ENCODE assay signal across 9 mouse cellular contexts in the genomic region with DNA sequence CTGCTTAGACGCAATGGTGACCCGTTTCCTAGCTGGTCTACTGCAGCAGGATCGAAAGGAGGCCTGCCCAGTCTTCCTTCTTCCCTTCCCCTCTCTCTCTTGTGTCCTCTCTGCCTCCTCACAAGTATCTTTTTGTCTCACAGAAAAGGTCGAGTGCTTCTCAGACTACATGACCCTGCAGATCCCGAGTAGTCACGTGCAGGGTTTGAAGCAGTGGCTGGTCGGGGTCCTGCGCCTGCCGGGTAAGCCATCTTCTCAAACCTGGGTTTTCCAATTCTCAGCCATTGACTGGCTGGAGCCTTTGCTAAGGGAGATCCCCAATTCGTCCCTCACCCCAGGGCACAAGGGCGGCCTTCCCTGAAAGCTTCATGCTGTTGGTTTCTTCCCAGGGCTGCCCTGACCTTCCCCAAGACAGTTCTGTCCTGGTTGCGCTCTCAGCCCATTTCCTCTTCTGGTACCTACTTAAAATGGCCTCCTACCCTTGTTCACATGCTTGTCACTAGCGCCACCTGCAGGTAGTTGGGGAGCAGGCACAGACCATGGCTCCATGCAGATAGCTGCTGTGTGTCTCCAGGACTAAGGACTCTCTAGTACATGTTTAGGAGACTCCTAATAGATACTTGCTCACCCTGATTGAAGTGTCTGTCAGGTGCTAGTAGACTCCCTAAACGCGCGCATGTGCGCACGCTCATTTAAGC. TPM values are rescaled to one million over a fixed set of nuclear protein-coding genes. Genes with fewer than 3 reads are reported as not detected.
DNase-seq lines count a peak whose midpoint lies in the region; ATAC-seq and TF ChIP-seq lines count a peak whose summit lies in the region.
"Had no signal": no experiment of that assay in that cellular context is flagged by ENCODE, and none has a peak within 500 bp of the region (broad histone marks: within the 10 kb centered on the region; RNA-seq: fewer than 3 reads in every experiment).

No protein-coding gene starts in this region.

- no peak overlapping the region for H3K9ac ChIP-seq in heart, embryonic 16.5 days (ENCODE audit: low read length)
- no peak overlapping the region for H3K9ac ChIP-seq in embryonic facial prominence, embryonic 11.5 days (replicated peaks; ENCODE audit: low read length)
- H3K9ac ChIP-seq: embryonic facial prominence, embryonic 13.5 days had no signal

- H3K36me3 ChIP-seq in heart, embryonic 16.5 days (ENCODE audit: control insufficient read depth, insufficient read depth) = no peaks in the 10 kb centered on the region
- no peaks in the 10 kb centered on the region for H3K36me3 ChIP-seq in embryonic facial prominence, embryonic 11.5 days (replicated peaks; ENCODE audit: control insufficient read depth, insufficient read depth, low read depth, low read length)
- H3K36me3 ChIP-seq: embryonic facial prominence, embryonic 13.5 days had no signal

- H3K9me3 ChIP-seq in heart, embryonic 16.5 days (replicated peaks; ENCODE audit: control insufficient read depth, low read length) = no peaks in the 10 kb centered on the region
- H3K9me3 ChIP-seq in embryonic facial prominence, embryonic 11.5 days (replicated peaks; ENCODE audit: control insufficient read depth, low read length) = no peaks in the 10 kb centered on the region
- H3K9me3 ChIP-seq: embryonic facial prominence, embryonic 13.5 days had no signal

- TF ChIP-seq POLR2A in lung, adult 2 months (IDR thresholded peaks at IDR 0.05; ENCODE audit: borderline replicate concordance, extremely low read depth, low read depth, low read length) = no peak

- WGBS in heart, embryonic 16.5 days = 83% methylated on average over 18 of the region's 18 CpGs
- WGBS in embryonic facial prominence, embryonic 11.5 days = 86% methylated on average over 18 of the region's 18 CpGs
- 84% methylated on average over 18 of the region's 18 CpGs for WGBS in lung, adult 2 months

- no peak overlapping the region for H3K4me3 ChIP-seq in heart, embryonic 16.5 days (ENCODE audit: low read length)
- H3K4me3 ChIP-seq in embryonic facial prominence, embryonic 11.5 days (ENCODE audit: low read depth, low read length) = no peak overlapping the region
- H3K4me3 ChIP-seq in lung, adult 2 months (replicated peaks; ENCODE audit: extremely low read depth, low read depth, low read length) = no peak overlapping the region
- H3K4me3 ChIP-seq: embryonic facial prominence, embryonic 13.5 days had no signal

- no peaks in the 10 kb centered on the region for H3K27me3 ChIP-seq in heart, embryonic 16.5 days (ENCODE audit: control insufficient read depth, insufficient read depth, low read length)
- no peaks in the 10 kb centered on the region for H3K27me3 ChIP-seq in embryonic facial prominence, embryonic 11.5 days (ENCODE audit: control insufficient read depth, insufficient read depth, low read length)
- H3K27me3 ChIP-seq: embryonic facial prominence, embryonic 13.5 days had no signal

- no peak for DNase-seq in heart, adult 8-10 months (ENCODE audit: low spot score)
- DNase-seq in 416B (ENCODE audit: low read depth) = peak; percentile 65
- peak; percentile 53 for DNase-seq in T-cell, adult 2 months (ENCODE audit: low spot score)
- peak; percentile 27 for DNase-seq in embryonic facial prominence, embryonic 11.5 days (ENCODE audit: low spot score)
- no peak for DNase-seq in lung, adult 2 months
- peak; percentile 69 for DNase-seq in thymus, postnatal 25 days
- no peak for DNase-seq in frontal cortex, postnatal 14 days (ENCODE audit: low spot score in 2 of 2)

- no peak overlapping the region for H3K27ac ChIP-seq in heart, embryonic 16.5 days (ENCODE audit: low read length)
- H3K27ac ChIP-seq in embryonic facial prominence, embryonic 11.5 days (replicated peaks; ENCODE audit: low read depth, low read length) = no peak overlapping the region
- H3K27ac ChIP-seq: embryonic facial prominence, embryonic 13.5 days had no signal

- peak; percentile 61 for TF ChIP-seq CTCF in lung, adult 2 months (IDR thresholded peaks at IDR 0.05; ENCODE audit: insufficient read depth, low read length)

- H3K4me1 ChIP-seq in heart, embryonic 16.5 days (ENCODE audit: control insufficient read depth, insufficient read depth, low read length) = peaks cover 4% of the 10 kb centered on the region
- no peaks in the 10 kb centered on the region for H3K4me1 ChIP-seq in embryonic facial prominence, embryonic 11.5 days (ENCODE audit: control insufficient read depth, insufficient read depth, low read length)
- no peaks in the 10 kb centered on the region; the same call in 1 of the 2 replicates for H3K4me1 ChIP-seq in lung, adult 2 months (ENCODE audit: control insufficient read depth, insufficient read depth, low read length)
- H3K4me1 ChIP-seq: embryonic facial prominence, embryonic 13.5 days had no signal

- 0 out of 2 replicates have a peak, but pooled peaks have one; percentile 11 for ATAC-seq in heart, embryonic 16.5 days (replicated peaks; ENCODE audit: extremely low read depth, insufficient read depth, low FRiP score)
- ATAC-seq in embryonic facial prominence, embryonic 11.5 days (replicated peaks; ENCODE audit: insufficient number of reproducible peaks, low FRiP score, low TSS enrichment, low read depth) = no peak

- H3K4me2 ChIP-seq in heart, embryonic 16.5 days (ENCODE audit: low read depth, low read length) = no peak overlapping the region
- H3K4me2 ChIP-seq in embryonic facial prominence, embryonic 11.5 days (ENCODE audit: low read depth, low read length) = no peak overlapping the region
- H3K4me2 ChIP-seq: embryonic facial prominence, embryonic 13.5 days had no signal

RNA-seq across cellular contexts. Expression of gene Gm572, which starts 11.7 kb away (rescaled TPM):
- 0.11 and 0.41 TPM in 2 replicates for polyA plus RNA-seq in heart, embryonic 16.5 days (2015; fragmentation: Nextera tagmentation; extraction: Ambion mirVana)
- total RNA-seq in heart, adult 8-10 months (2022) = 1 to 10 TPM; 5.2 to 8.4 (median 6.7) TPM
- polyA plus RNA-seq in embryonic facial prominence, embryonic 11.5 days (2014; fragmentation: Nextera tagmentation; extraction: Ambion mirVana) = not detected in 2 replicates
- 0.13 TPM in 1 of 2 replicates, not detected in the other for polyA plus RNA-seq in lung, adult 2 months (2012; rRNA removed)
- polyA plus RNA-seq: embryonic facial prominence, embryonic 13.5 days had no signal

RNA-seq across cellular contexts. Expression of gene Tardbp, which starts 28.0 kb away (rescaled TPM):
- 171 and 194 TPM in 2 replicates for polyA plus RNA-seq in heart, embryonic 16.5 days (2015; fragmentation: Nextera tagmentation; extraction: Ambion mirVana)
- total RNA-seq in heart, adult 8-10 months (2022) = 100 to 1,000 TPM; 108 to 133 (median 124) TPM
- 206 and 240 TPM in 2 replicates for polyA plus RNA-seq in embryonic facial prominence, embryonic 11.5 days (2014; fragmentation: Nextera tagmentation; extraction: Ambion mirVana)
- 56.4 and 112 TPM in 2 replicates for polyA plus RNA-seq in lung, adult 2 months (2012; rRNA removed)

RNA-seq across cellular contexts. Expression of gene Masp2, which starts 52.5 kb away (rescaled TPM):
- 0.34 and 0.45 TPM in 2 replicates for polyA plus RNA-seq in heart, embryonic 16.5 days (2015; fragmentation: Nextera tagmentation; extraction: Ambion mirVana)
- 1 to 10 TPM in 1 of 4 experiments, under 1 TPM in 3; 0.29 to 1.2 (median 0.33) TPM for total RNA-seq in heart, adult 8-10 months (2022)
- not detected in 2 replicates for polyA plus RNA-seq in embryonic facial prominence, embryonic 11.5 days (2014; fragmentation: Nextera tagmentation; extraction: Ambion mirVana)
- 0.28 and 1.9 TPM in 2 replicates for polyA plus RNA-seq in lung, adult 2 months (2012; rRNA removed)

Comparison
In these comparisons a context has a peak if more than half of its experiments do, and no peak if none do; other contexts are left out.
1. DNase-seq: peak in 416B (single experiment), T-cell, adult 2 months (single experiment), embryonic facial prominence, embryonic 11.5 days (single experiment) and thymus, postnatal 25 days (single experiment); none in heart, adult 8-10 months (single experiment), lung, adult 2 months (single experiment) and frontal cortex, postnatal 14 days (0 of 2).